Mouse (Mus musculus) midbrain, embryonic 12.5 days (tissue): ENCODE results near the gene Ascl1. TPM values are rescaled to one million over a fixed set of nuclear protein-coding genes. Genes with fewer than 3 reads are reported as not detected.

Experiments
- polyA plus RNA-seq: library from polyadenylated mRNA; unstranded; fragments of >200 nt; fragmentation: Nextera tagmentation; extraction: Ambion mirVana; gene quantifications from 2 replicates; pipeline ENCODE4 v1.2.1, GENCODE M21; 2016

Gene Ascl1
- polyA plus RNA-seq, 1 experiment from 2014 or later: 113 TPM

Other genes starting within 250 kb of the Ascl1 start
- gene Pah, start 28.1 kb upstream of the Ascl1 start, polyA plus RNA-seq: 0.27 TPM in 1 of 2 replicates, not detected in the other